ENCODE assay signal across 8 mouse cellular contexts in the genomic region with DNA sequence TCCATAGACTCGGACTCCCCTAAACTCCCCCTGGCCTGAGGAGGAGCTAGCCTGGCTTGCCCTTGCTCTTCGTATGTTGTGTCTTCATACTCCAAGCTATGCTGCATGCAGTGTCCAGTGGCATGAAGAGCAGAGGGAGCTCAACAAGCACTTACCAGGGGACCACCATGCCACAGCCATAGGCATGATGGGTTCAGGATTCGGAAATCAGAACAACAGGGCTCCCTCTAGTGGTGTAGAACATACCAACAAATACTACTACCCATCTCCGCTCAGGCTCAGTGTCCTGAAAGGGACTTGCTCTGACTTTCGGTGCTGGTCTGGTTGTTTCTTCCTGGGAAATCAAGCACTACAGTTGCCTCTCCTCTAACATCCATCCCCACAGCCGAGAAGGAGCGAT.
DNase-seq lines count a peak whose midpoint lies in the region; ATAC-seq lines count a peak whose summit lies in the region.

No protein-coding gene starts in this region.

- H3K27ac ChIP-seq in forebrain, embryonic 14.5 days (ENCODE audit: low read depth, low read length), result no peak overlapping the region
- no peak overlapping the region for H3K27ac ChIP-seq in midbrain, embryonic 14.5 days (replicated peaks; ENCODE audit: low read depth, low read length)

- H3K4me1 ChIP-seq in forebrain, embryonic 14.5 days (ENCODE audit: control insufficient read depth, insufficient read depth, low read length), result peaks cover 3% of the 10 kb centered on the region; the same call in 1 of the 2 replicates
- H3K4me1 ChIP-seq in midbrain, embryonic 14.5 days (ENCODE audit: control insufficient read depth, insufficient read depth, low read length), result no peaks in the 10 kb centered on the region

- H3K4me2 ChIP-seq in forebrain, embryonic 14.5 days (ENCODE audit: low read length), result no peak overlapping the region
- no peak overlapping the region for H3K4me2 ChIP-seq in midbrain, embryonic 14.5 days (ENCODE audit: low read length)

- H3K27me3 ChIP-seq in forebrain, embryonic 14.5 days (replicated peaks; ENCODE audit: control insufficient read depth, insufficient read depth, low read length), result no peaks in the 10 kb centered on the region
- no peaks in the 10 kb centered on the region for H3K27me3 ChIP-seq in midbrain, embryonic 14.5 days (ENCODE audit: control insufficient read depth, insufficient read depth, low read length)

- H3K36me3 ChIP-seq in forebrain, embryonic 14.5 days (ENCODE audit: control insufficient read depth, insufficient read depth, low read length), result no peaks in the 10 kb centered on the region
- 0 out of 2 replicates have a peak, but pooled peaks cover 2% of the 10 kb centered on the region for H3K36me3 ChIP-seq in midbrain, embryonic 14.5 days (ENCODE audit: control insufficient read depth, insufficient read depth, low read length)

- WGBS in forebrain, embryonic 14.5 days, result 40% methylated on average over 7 of the region's 7 CpGs
- 46% methylated on average over 7 of the region's 7 CpGs for WGBS in midbrain, embryonic 14.5 days

- no peak overlapping the region for H3K9ac ChIP-seq in forebrain, embryonic 14.5 days (ENCODE audit: low read length)
- no peak overlapping the region for H3K9ac ChIP-seq in midbrain, embryonic 14.5 days (replicated peaks; ENCODE audit: low read length)

- no peak overlapping the region for H3K4me3 ChIP-seq in forebrain, embryonic 14.5 days (ENCODE audit: low read depth, low read length)
- no peak overlapping the region for H3K4me3 ChIP-seq in midbrain, embryonic 14.5 days (replicated peaks; ENCODE audit: low read depth, low read length)

- no peaks in the 10 kb centered on the region for H3K9me3 ChIP-seq in forebrain, embryonic 14.5 days (replicated peaks; ENCODE audit: control insufficient read depth, low read length)
- no peaks in the 10 kb centered on the region for H3K9me3 ChIP-seq in midbrain, embryonic 14.5 days (ENCODE audit: control insufficient read depth, low read length)

- DNase-seq in adrenal gland, postnatal 14 days, result peak; percentile 30
- no peak for DNase-seq in adrenal gland, postnatal 4 days (ENCODE audit: low spot score in 2 of 2)
- DNase-seq in 3T3-L1 (ENCODE audit: low read depth, low spot score), result peak; percentile 62
- DNase-seq in c-Kit-negative CD71-positive TER-119-positive erythroid progenitor cells, embryonic 14.5 days (ENCODE audit: low read depth, low spot score), result peak; percentile 13
- DNase-seq in forebrain, embryonic 14.5 days (ENCODE audit: low spot score), result peak; percentile 83
- peak; percentile 7 to 20 for DNase-seq in kidney, adult 8-10 months
- DNase-seq in midbrain, embryonic 14.5 days, result peak; percentile 88
- DNase-seq in adrenal gland, postnatal 25 days, result no peak

- peak; percentile 57; the same call in 1 of the 2 replicates for ATAC-seq in forebrain, embryonic 14.5 days
- ATAC-seq in midbrain, embryonic 14.5 days (ENCODE audit: low FRiP score, low TSS enrichment), result no peak; the same call in 1 of the 2 replicates

Comparison
In these comparisons a context has a peak if more than half of its experiments do, and no peak if none do; other contexts are left out.
1. DNase-seq: peak in adrenal gland, postnatal 14 days (single experiment), 3T3-L1 (single experiment), c-Kit-negative CD71-positive TER-119-positive erythroid progenitor cells, embryonic 14.5 days (single experiment), forebrain, embryonic 14.5 days (single experiment), kidney, adult 8-10 months (2 of 2) and midbrain, embryonic 14.5 days (single experiment); none in adrenal gland, postnatal 4 days (0 of 2) and adrenal gland, postnatal 25 days (single experiment).